Mouse (Mus musculus): Measurements from ENCODE around the gene Sgk2.

The Sgk2 gene

DNA sequence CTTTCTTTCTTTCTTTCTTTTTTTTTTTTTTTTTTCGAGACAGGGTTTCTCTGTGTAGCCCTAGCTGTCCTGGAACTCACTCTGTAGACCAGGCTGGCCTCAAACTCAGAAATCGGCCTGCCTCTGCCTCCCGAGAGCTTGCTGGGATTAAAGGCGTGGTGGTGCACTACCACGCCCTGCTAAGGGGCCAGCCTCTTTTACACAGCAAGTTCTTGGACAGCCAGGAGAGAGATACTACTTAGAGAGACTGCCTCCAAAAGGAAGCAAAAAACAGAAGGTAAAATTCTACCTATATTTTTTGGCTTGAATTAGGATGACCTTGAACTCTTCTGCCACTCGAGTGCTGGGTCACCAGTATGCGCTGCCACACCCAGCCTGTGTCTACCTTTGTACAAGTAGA is 71.9 kb downstream of the Sgk2 start:
- peak; percentile 80 for DNase-seq (ENCODE audit: low read depth, low spot score)

DNA sequence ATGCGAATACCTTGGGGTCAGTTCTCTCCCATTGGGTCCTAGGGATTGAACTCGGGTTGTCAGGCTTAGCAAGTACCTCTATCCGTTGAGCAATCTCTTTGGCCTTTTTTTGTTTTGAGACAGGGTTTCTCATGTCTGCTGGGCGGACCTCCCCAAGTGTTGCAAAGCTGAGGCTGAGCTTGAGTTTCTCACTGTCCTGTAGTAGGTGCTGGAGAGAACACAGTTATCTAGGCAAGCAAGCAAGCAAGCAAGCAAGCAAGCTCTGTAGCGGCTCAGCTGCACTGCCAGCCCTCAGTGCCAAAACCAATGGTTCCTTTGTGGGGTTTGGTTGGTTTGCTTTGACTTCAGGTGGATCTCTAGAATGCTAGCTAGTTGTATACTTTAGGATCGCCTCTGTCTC is 73.5 kb downstream of the Sgk2 start:
- DNase-seq (ENCODE audit: low read depth, low spot score) = no peak

DNA sequence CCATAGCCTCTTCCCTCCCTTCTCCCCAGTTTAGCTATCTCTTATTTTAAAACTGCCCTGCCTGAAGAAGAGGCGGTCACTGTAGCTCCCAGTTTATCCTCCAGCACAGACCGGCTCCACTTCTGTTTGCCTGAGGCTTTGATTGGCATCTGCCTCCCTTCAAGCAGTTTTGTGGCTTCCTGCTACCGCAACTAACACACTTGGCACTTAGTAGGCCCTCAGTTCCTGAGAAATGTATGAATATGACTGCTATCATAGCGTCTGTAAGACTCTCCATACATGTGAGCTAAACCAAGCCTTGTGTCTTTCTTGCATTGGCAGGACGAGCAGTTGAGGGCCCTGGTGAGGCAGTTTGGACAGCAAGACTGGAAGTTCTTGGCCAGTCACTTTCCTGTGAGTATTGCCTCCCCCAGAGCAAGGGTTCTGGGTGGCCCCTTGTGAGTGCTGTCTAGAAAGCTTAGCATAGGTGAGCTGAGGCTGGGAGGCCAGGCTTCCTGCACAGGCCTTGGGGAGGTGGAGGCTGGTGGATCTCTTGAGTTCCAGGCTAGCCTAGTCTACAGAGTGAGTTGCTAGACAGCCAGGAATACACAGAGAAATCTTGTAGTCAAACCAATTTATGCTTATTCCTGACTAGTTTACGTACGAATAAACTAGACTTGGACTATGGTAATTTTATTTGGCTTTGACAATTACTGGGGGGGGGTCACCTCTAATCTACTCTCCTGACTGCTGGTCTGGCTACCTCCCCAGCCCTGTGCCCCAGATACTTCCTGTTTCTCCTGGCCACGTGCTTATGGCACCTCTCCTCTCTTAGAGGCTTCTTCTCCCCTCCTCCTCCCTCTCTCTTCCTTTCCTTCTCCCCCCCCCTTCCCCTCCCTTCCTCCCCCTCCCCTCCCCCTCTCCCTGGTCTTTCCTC is 74.3 kb downstream of the Sgk2 start:
- peak; percentile 72 for DNase-seq (ENCODE audit: low read depth, low spot score)

DNA sequence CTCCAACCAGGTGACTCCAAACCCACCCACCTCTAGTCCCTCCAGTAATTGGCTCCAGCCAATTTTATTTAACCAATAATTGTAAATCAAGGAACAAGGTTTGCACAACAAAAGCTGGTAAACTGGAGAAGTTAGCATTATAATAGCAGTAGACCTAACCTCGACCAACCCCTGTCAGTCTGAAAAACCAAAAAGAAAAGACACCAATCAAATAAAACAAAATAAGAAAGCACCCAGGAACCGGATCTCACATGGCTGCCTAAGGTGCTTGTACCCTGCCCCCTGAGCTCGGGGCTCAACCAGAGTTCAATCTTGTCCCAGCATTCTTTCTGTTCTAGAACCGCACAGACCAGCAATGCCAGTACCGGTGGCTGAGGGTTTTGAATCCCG is 75.0 kb downstream of the Sgk2 start:
- peak; percentile 95 for DNase-seq (ENCODE audit: low read depth, low spot score)
